Mouse (Mus musculus) bone marrow, adult 2 months (tissue): ENCODE measurements around the gene Zfp971. TPM values are rescaled to one million over a fixed set of nuclear protein-coding genes. Genes with fewer than 3 reads are reported as not detected.
"Not testable (repeated sequence)": the region's sequence is repeated elsewhere in the genome, so short reads cannot be mapped to it uniquely, and the experiment has no call there.

Experiments
- H3K27ac ChIP-seq: fragments of 200-500 bp; 2 replicates; pipeline ENCODE4 v1.5.1; 2012; ENCODE audit warnings: low read depth, mild to moderate bottlenecking, control low read depth, inconsistent platforms, low read length; ENCODE audit not compliant: control insufficient read depth, poor library complexity, insufficient read depth
- H3K4me1 ChIP-seq: fragments of 200-500 bp; 2 replicates; pipeline ENCODE4 v1.6.1; 2011; ENCODE audit warnings: low read length; ENCODE audit not compliant: control insufficient read depth, insufficient read depth
- H3K4me3 ChIP-seq: fragments of 200-500 bp; replicated peaks from 2 replicates; pipeline ENCODE3; 2011; ENCODE audit warnings: mild to moderate bottlenecking, low read depth, low read length, control low read depth; ENCODE audit not compliant: control insufficient read depth
- CTCF ChIP-seq: fragments of 200-500 bp; IDR thresholded peaks from 2 replicates; pipeline ENCODE4 v1.5.1; 2011; ENCODE audit warnings: low read length, control low read depth; ENCODE audit not compliant: control insufficient read depth, insufficient read depth
- POLR2A ChIP-seq: fragments of 200-500 bp; IDR thresholded peaks from 2 replicates; pipeline ENCODE4 v1.6.1; 2011; ENCODE audit warnings: low read depth, mild to moderate bottlenecking, control low read depth, low read length, borderline replicate concordance; ENCODE audit not compliant: control insufficient read depth
- WGBS: fragments of 180-500 bp; shearing (Covaris S2); methylation state at CpG from one replicate; pipeline ENCODE4 v1.1.7; 2018; 5-methylcytosine and 5-hydroxymethylcytosine counted together
- polyA plus RNA-seq: library from polyadenylated mRNA; stranded (reverse); fragments of >200 nt; gene quantifications from 2 replicates; pipeline ENCODE4 v1.2.4, GENCODE M21; 2011; ENCODE audit warnings: low replicate concordance; ENCODE audit not compliant: missing spikeins, insufficient read depth, insufficient read length

Zfp971 gene
- not detected in 2 replicates for polyA plus RNA-seq

- Histone ChIP-seq H3K4me3 (peak within 1 kb of the TSS; percentile 68), H3K27ac (peak within 1 kb of the TSS; percentile 3; the same call in 1 of the 2 replicates)
- H3K4me1 ChIP-seq = not testable (repeated sequence)
- 3% methylated on average over 15 of the region's 15 CpGs for WGBS
Measured at GRCm38 (mm10) chr2:178023011-178023611, at the start of gene Zfp971. TSS of gene Zfp971 (plus strand) at chr2:178023284.

GRCm38 (mm10) chr2:177974814-177975213 is 48.3 kb upstream of the Zfp971 start:
- H3K27ac ChIP-seq, H3K4me3 ChIP-seq, H3K4me1 ChIP-seq: not testable (repeated sequence)
- 64% methylated on average over 7 of the region's 7 CpGs for WGBS

- WGBS = 19% methylated on average over 3 of the region's 3 CpGs
- not testable (repeated sequence) for H3K4me3 ChIP-seq, H3K27ac ChIP-seq, H3K4me1 ChIP-seq
Measured at GRCm38 (mm10) chr2:178019486-178019885, 3.6 kb upstream of the Zfp971 start.

- 4% methylated on average over 8 of the region's 8 CpGs for WGBS
- H3K4me3 ChIP-seq, H3K4me1 ChIP-seq: not testable (repeated sequence)
- peak overlapping the region; percentile 78; the same call in 1 of the 2 replicates for H3K27ac ChIP-seq
Measured at GRCm38 (mm10) chr2:178020773-178021172, 2.3 kb upstream of the Zfp971 start.

GRCm38 (mm10) chr2:178023861-178024260 is 777 bp downstream of the Zfp971 start:
- not testable (repeated sequence) for H3K4me3 ChIP-seq, H3K27ac ChIP-seq, H3K4me1 ChIP-seq
- 23% methylated on average over 2 of the region's 2 CpGs for WGBS

GRCm38 (mm10) chr2:178027601-178028000 is 4.5 kb downstream of the Zfp971 start:
- H3K4me3 ChIP-seq, H3K27ac ChIP-seq, H3K4me1 ChIP-seq: not testable (repeated sequence)
- WGBS = 75% methylated on average over 3 of the region's 3 CpGs

GRCm38 (mm10) chr2:178058195-178058594 is 35.1 kb downstream of the Zfp971 start:
- TF ChIP-seq POLR2A (no peak), CTCF (peak; percentile 36; the same call in 1 of the 2 replicates)
- Histone ChIP-seq H3K4me1 (no peaks in the 10 kb centered on the region), H3K4me3 (no peak overlapping the region), H3K27ac (no peak overlapping the region)
- 0% methylated on average over 1 of the region's 1 CpGs for WGBS

GRCm38 (mm10) chr2:178078166-178078717 is 55.2 kb downstream of the Zfp971 start, which contains the start of gene Zfp931:
TSS of gene Zfp931 (minus strand) at chr2:178078476.
- H3K4me3 ChIP-seq, H3K4me1 ChIP-seq, H3K27ac ChIP-seq: not testable (repeated sequence)
- WGBS = 0% methylated on average over 2 of the region's 14 CpGs

Other genes starting within 250 kb of the Zfp971 start
- gene Gm14325, start 182.9 kb upstream of the Zfp971 start, polyA plus RNA-seq = 4.5 TPM in 1 of 2 replicates, not detected in the other
- gene Gm14327, start 126.2 kb upstream of the Zfp971 start, polyA plus RNA-seq = not detected in 2 replicates
- gene Zfp972, start 97.7 kb upstream of the Zfp971 start, polyA plus RNA-seq = not detected in 2 replicates
- gene Gm14326, start 66.0 kb upstream of the Zfp971 start, polyA plus RNA-seq = 3.9 and 6.4 TPM in 2 replicates
- 1.6 TPM in 1 of 2 replicates, not detected in the other for gene Zfp931, start 55.2 kb downstream of the Zfp971 start, polyA plus RNA-seq
- not detected in 2 replicates for gene Phactr3, start 95.7 kb downstream of the Zfp971 start, polyA plus RNA-seq